Mouse (Mus musculus): Measurements from ENCODE around the gene Dhx15. TPM values are rescaled to one million over a fixed set of nuclear protein-coding genes. Genes with fewer than 3 reads are reported as not detected.
A peak's percentile ranks its signal among the peaks of the same experiment; 100 is the strongest.

The Dhx15 gene
- polyA plus RNA-seq, 1 experiment from 2014 or later = 96.9 TPM

DNA sequence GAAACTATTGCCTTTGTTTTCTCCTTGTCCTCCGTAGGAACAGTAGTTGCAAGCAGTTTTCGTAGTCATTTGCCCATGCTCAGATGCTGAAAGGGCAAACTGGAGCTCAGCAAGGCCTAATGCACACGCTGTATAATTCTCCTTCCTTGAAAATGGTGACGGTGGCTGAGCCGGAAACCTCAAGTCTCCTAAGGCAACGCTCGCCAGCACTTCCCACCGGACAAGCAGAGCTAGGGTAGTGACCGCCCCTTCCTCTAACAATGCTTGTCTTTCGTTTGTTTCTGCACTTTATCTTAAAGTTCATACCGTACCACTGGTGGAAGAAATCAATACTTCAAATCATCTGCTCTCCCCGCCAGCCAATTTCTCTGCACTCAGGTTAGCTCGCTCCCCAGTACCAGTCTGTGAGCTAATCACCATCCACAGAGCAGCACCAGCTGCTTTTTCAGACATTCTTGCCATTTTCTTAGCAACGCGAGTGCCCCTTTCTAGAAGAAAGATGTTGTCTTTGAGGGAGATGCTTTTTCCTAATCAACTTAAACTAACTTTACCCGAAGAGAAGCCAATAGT is 78.0 kb downstream of the Dhx15 start:
- peak overlapping the region; percentile 67; the same call in 1 of the 2 replicates for H3K4me3 ChIP-seq (ENCODE audit: low read depth, low read length)
- peak; percentile 31 for DNase-seq (ENCODE audit: low spot score)
- no peak overlapping the region for H3K27ac ChIP-seq (ENCODE audit: low read depth, low read length)
- 6% methylated on average over 16 of the region's 16 CpGs for WGBS
- H3K4me2 ChIP-seq (ENCODE audit: low read depth) = peak overlapping the region; percentile 90
- H3K4me1 ChIP-seq (ENCODE audit: control insufficient read depth, insufficient read depth, low read length) = peaks cover 12% of the 10 kb centered on the region; the same call in 1 of the 2 replicates
- peaks cover 22% of the 10 kb centered on the region for H3K27me3 ChIP-seq (ENCODE audit: control insufficient read depth, insufficient read depth, low read length)
- H3K9me3 ChIP-seq (ENCODE audit: control insufficient read depth, low read length) = no peaks in the 10 kb centered on the region
- H3K36me3 ChIP-seq (ENCODE audit: control insufficient read depth, insufficient read depth, low read length) = no peaks in the 10 kb centered on the region
- no peak overlapping the region for H3K9ac ChIP-seq (ENCODE audit: low read length)
- no peak for ATAC-seq (ENCODE audit: insufficient read depth, low FRiP score, low TSS enrichment)

DNA sequence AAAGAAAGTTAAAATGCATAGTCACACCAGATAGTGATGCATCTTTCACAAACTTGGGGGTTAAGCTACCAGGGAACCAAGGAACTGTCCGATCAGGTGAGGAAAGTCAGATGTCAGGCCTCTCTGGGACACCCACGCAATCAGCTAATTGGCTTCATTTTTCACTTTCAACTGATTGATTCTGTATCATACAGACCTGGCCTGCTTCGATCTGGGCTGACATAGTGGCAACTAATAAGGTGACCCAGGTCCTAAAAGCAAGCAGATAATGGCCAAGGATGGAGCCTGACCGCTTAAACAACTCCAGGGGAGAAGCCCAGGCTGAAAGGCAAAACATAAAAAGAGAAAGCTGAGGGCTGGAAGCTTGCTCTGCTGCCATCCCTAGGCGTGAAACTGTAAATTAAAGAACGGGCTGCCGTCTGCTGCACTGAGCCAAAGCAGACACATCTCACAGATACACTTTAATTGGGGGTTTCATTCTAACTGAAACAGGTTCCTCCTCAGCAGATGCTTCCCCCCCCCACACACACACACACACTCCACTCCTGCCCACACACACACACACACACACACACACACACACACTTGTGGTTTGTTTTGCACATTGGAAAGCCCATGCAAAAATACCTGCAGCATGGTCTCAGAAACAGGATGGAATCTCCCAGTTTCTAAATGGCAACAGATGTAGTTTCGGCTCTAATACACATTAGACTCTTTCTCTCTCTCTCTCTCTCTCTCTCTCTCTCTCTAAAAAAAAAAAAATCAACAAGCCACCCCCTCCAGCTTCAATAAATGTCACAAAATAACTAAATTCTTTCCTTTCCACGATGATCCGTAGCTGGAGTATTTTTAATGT is 79.3 kb downstream of the Dhx15 start:
- Histone ChIP-seq H3K4me2 (ENCODE audit: low read depth) (no peak overlapping the region), H3K27me3 (ENCODE audit: control insufficient read depth, insufficient read depth, low read length) (peaks cover 22% of the 10 kb centered on the region), H3K27ac (ENCODE audit: low read depth, low read length) (no peak overlapping the region), H3K36me3 (ENCODE audit: control insufficient read depth, insufficient read depth, low read length) (no peaks in the 10 kb centered on the region), H3K4me1 (ENCODE audit: control insufficient read depth, insufficient read depth, low read length) (peaks cover 12% of the 10 kb centered on the region; the same call in 1 of the 2 replicates), H3K9ac (ENCODE audit: low read length) (no peak overlapping the region), H3K4me3 (ENCODE audit: low read depth, low read length) (no peak overlapping the region), H3K9me3 (ENCODE audit: control insufficient read depth, low read length) (no peaks in the 10 kb centered on the region)
- 48% methylated on average over 10 of the region's 10 CpGs for WGBS
- ATAC-seq (ENCODE audit: insufficient read depth, low FRiP score, low TSS enrichment) = no peak
- no peak for DNase-seq (ENCODE audit: low spot score)

Small RNAs within 50 kb of the gene (microRNA-seq; reads per million reads assigned to microRNA genes)
- gene Mir6417 = not detected

Other genes starting within 250 kb of the Dhx15 start
- gene Sod3, start 173.3 kb upstream of the Dhx15 start, polyA plus RNA-seq (2014; fragmentation: Nextera tagmentation; extraction: Ambion mirVana) = 0.39 and 0.68 TPM in 2 replicates